Mouse (Mus musculus) cerebellum, adult 2 months (tissue): ENCODE data around the gene Olfr588-ps1.

ENCODE experiments used
- CTCF ChIP-seq: fragments of 200-500 bp; IDR thresholded peaks from 2 replicates; pipeline ENCODE4 v1.5.1; 2011; ENCODE audit warnings: low read depth, mild to moderate bottlenecking, control low read depth, low read length, moderate library complexity, borderline replicate concordance; ENCODE audit not compliant: insufficient read depth
- POLR2A ChIP-seq: fragments of 200-500 bp; IDR thresholded peaks from 2 replicates; pipeline ENCODE4 v1.6.1; 2011; ENCODE audit warnings: low read length, control low read depth, borderline replicate concordance; ENCODE audit not compliant: insufficient read depth

- TF ChIP-seq CTCF (no peak), POLR2A (no peak)
Observed at GRCm38 (mm10) chr7:103169697-103170096, 29.0 kb downstream of the Olfr588-ps1 start.
